Mouse (Mus musculus) midbrain, embryonic 12.5 days (tissue): Measurements from ENCODE around the gene Xpo1. TPM values are rescaled to one million over a fixed set of nuclear protein-coding genes. Genes with fewer than 3 reads are reported as not detected.
"Not testable (repeated sequence)": the region's sequence is repeated elsewhere in the genome, so short reads cannot be mapped to it uniquely, and the experiment has no call there.

Experiments
- ATAC-seq: fragments of 200-750 bp; cut with Nextera tagmentation; 2 replicates; pipeline ENCODE4 v1.8.0; 2017; ENCODE audit warnings: low read depth, moderate TSS enrichment, moderate library complexity; ENCODE audit not compliant: low FRiP score
- H3K27ac ChIP-seq: fragments of 300-500 bp; sonication (generic); replicated peaks from 2 replicates; pipeline ENCODE4 v1.5.1; 2016; ENCODE audit warnings: mild to moderate bottlenecking
- H3K27me3 ChIP-seq: fragments of 300-500 bp; sonication (generic); 2 replicates; pipeline ENCODE4 v1.6.1; 2016; ENCODE audit warnings: mild to moderate bottlenecking
- H3K36me3 ChIP-seq: fragments of 300-500 bp; sonication (generic); 2 replicates; pipeline ENCODE4 v1.6.1; 2016
- H3K4me1 ChIP-seq: fragments of 300-500 bp; sonication (generic); 2 replicates; pipeline ENCODE4 v1.6.1; 2016
- H3K4me2 ChIP-seq: fragments of 300-500 bp; sonication (generic); replicated peaks from 2 replicates; pipeline ENCODE4 v1.6.1; 2016; ENCODE audit warnings: mild to moderate bottlenecking, moderate library complexity
- H3K4me3 ChIP-seq: fragments of 300-500 bp; sonication (generic); 2 replicates; pipeline ENCODE4 v1.5.1; 2016; ENCODE audit warnings: mild to moderate bottlenecking
- H3K9ac ChIP-seq: fragments of 300-500 bp; sonication (generic); replicated peaks from 2 replicates; pipeline ENCODE4 v1.6.1; 2016; ENCODE audit warnings: mild to moderate bottlenecking, moderate library complexity
- H3K9me3 ChIP-seq: fragments of 300-500 bp; sonication (generic); 2 replicates; pipeline ENCODE4 v1.6.1; 2016; ENCODE audit warnings: mild to moderate bottlenecking
- WGBS: fragments of 180-500 bp; shearing (Covaris S2); methylation state at CpG from one replicate; pipeline ENCODE4 v1.1.7; 2016; 5-methylcytosine and 5-hydroxymethylcytosine counted together
- polyA plus RNA-seq: library from polyadenylated mRNA; unstranded; fragments of >200 nt; fragmentation: Nextera tagmentation; extraction: Ambion mirVana; gene quantifications from 2 replicates; pipeline ENCODE4 v1.2.1, GENCODE M21; 2016

Gene Xpo1
- polyA plus RNA-seq, 1 experiment from 2014 or later = 155 TPM

DNA sequence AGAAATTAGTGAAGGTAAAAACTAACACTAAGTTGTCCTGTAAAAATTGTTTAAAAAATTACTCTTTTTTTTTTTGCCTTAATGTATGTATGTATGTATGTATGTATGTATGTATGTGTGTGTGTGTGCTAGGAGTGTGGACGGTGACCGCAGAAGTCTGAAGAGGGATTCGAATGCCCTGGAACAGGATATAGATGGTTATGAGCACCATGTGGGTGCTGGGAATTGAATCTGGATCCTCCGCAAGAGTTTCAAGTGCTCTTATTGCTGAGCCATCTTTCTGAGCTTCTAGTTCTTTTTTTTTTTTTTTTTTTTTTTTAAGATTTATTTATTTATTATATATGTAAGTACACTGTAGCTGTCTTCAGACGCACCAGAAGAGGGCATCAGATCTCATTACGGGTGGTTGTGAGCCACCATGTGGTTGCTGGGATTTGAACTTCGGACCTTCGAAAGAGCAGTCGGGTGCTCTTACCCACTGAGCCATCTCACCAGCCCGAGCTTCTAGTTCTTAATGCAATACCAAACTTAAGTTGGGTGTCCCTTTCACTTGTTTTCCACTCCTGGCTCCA, 49.3 kb downstream of the Xpo1 start:
- Histone ChIP-seq H3K4me2 (peak overlapping the region; percentile 74), H3K4me1 (peaks cover 12% of the 10 kb centered on the region), H3K4me3 (peak overlapping the region; percentile 65), H3K9ac (peak overlapping the region; percentile 82; the same call in 1 of the 2 replicates), H3K27ac (peak overlapping the region; percentile 100)
- WGBS = 34% methylated on average over 10 of the region's 10 CpGs
- not testable (repeated sequence) for ATAC-seq, H3K27me3 ChIP-seq, H3K36me3 ChIP-seq, H3K9me3 ChIP-seq

DNA sequence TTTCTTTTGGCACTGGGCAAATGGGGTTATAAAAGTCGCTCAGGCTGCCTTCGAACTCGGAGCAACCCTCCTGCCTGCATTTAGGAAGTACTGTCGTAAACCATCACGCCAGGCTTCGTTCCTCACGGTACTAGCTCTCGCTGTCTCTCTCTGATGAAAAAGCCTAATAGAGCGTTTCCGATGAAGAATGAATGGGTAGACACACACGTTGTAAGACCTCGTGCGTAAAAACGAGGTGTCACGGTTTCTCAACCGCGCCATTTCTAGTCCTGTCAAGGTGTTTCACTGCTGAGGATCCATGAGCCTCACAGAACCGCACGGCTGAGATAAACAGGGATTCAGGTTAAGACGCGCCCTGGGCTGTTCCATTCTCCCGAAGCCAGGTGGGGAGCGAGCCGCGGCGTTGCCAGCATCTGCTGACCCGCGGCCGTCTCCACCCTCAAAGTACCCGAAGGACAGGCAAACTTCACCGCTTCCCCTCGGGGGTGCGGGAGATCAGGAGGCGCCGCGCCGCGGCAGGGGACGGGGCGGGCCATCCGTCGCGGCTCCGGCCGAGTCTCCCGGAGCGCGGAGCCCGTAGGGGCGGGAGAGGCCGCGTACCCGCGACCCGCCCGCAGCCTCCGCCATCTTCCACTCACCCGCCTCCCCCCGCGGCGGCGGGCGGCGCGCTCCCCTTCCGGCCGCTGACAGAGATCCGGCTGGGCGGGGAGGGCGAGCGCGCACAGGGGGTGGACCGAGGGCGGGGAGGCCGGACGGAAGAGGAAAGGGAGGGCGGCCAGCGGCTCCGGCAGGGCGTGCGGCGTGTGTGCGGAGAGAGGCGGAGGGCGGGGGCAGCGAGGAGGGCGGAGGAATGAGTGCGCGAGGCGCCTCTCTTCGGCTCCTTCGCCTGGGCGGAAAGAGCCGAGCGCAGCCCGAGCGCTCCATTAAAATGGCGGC, 50.1 kb downstream of the Xpo1 start:
- peak; percentile 96 for ATAC-seq
- H3K4me1 ChIP-seq = peaks cover 12% of the 10 kb centered on the region
- H3K27me3 ChIP-seq = no peaks in the 10 kb centered on the region
- 1% methylated on average over 64 of the region's 98 CpGs for WGBS
- no peaks in the 10 kb centered on the region for H3K36me3 ChIP-seq
- peak overlapping the region; percentile 74 for H3K4me2 ChIP-seq
- peak overlapping the region; percentile 100 for H3K27ac ChIP-seq
- H3K4me3 ChIP-seq = peak overlapping the region; percentile 65
- H3K9ac ChIP-seq = peak overlapping the region; percentile 82
- H3K9me3 ChIP-seq = no peaks in the 10 kb centered on the region

DNA sequence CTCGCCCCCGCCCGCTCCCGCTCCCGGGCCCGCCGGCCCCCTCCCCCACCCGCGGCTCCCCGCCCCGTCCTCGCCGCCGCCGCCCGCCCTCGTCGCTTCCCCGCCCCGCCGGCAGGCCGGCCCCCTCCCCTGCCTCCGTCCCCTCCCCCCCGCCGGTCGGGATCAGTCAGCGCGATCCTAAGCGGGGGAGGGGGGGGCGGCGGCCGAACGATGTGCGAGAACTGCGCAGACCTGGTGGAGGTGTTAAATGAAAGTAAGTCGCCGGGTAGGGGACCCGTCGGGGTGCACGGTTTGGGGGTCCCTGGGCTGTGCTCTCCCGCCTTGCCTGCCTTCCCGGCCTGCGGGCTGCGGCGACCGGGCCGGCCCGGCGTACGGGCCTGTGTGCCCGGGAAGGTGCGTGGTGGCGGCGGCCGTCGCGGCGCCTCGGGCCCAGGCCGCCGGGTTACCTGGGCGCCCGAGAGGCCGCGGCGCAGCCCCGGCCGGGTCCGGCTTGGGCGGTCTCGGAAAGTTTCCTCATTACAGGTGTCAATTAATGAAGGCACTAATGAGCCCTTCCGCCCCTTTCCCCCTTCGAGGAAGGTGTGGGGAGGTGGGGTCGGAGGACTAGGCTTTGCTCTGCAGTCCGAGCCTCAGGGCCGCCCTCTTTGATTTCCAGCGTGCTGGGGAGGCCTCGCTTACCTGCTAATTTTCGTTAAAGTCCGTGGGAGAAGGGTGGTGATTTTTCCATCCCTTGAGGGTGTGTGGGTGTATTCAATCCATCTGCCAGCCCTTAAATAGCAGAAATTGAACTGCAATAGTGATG, 51.1 kb downstream of the Xpo1 start, which contains the start of gene Usp34:
Usp34 (plus strand) TSS at position 132 of the 802 bp plus-strand sequence.
- Histone ChIP-seq H3K27ac (peak within 1 kb of the TSS; percentile 100), H3K4me2 (peak within 1 kb of the TSS; percentile 74), H3K9me3 (no peaks in the 10 kb centered on the region), H3K27me3 (no peaks in the 10 kb centered on the region), H3K4me1 (peaks cover 12% of the 10 kb centered on the region), H3K36me3 (no peaks in the 10 kb centered on the region), H3K4me3 (peak within 1 kb of the TSS; percentile 65), H3K9ac (peak within 1 kb of the TSS; percentile 82)
- 1% methylated on average over 47 of the region's 80 CpGs for WGBS
- ATAC-seq = peak; percentile 66

DNA sequence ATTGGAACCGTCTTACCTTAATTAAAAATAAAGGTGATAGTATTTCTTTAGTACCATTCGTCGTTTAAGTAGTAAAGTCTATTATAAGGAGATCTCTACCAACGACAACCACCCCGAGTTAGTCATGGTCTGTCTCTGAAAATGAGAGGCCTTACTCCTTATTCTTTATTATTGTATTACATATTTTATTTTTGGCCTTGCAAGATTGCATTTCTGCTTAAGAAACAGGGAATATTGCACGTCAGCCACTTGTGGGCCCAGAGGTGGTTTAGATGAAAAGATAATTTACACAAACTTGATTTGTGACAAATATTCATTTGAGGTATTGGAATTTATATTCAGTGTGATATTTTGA, 51.7 kb downstream of the Xpo1 start:
- H3K4me2 ChIP-seq = peak overlapping the region; percentile 74
- H3K36me3 ChIP-seq = peaks cover 4% of the 10 kb centered on the region
- no peak for ATAC-seq
- WGBS = 6% methylated on average over 6 of the region's 6 CpGs
- peak overlapping the region; percentile 100 for H3K27ac ChIP-seq
- peak overlapping the region; percentile 65 for H3K4me3 ChIP-seq
- H3K4me1 ChIP-seq = peaks cover 12% of the 10 kb centered on the region
- H3K9ac ChIP-seq = peak overlapping the region; percentile 82
- no peaks in the 10 kb centered on the region for H3K27me3 ChIP-seq
- no peaks in the 10 kb centered on the region for H3K9me3 ChIP-seq

DNA sequence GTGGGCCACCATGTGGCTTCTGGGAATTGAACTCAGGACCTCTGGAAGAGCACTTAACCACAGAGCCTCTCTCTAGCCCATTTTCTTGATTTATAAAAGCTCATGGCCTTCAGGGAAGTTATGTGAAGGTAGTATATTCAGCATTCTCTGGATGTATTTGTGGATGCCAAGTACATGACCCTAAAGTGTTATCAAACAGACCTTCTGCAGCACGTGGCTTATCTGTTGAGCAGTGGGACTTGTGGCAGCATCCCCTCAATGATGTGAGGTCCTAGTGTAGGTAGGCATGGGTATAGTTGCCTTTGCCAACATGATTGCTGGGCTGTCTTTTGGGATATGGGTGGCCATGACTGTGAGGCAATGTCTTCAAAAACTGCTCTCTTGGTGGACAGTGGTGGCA, 57.7 kb downstream of the Xpo1 start:
- peaks cover 5% of the 10 kb centered on the region for H3K4me1 ChIP-seq
- ATAC-seq = no peak
- no peaks in the 10 kb centered on the region for H3K9me3 ChIP-seq
- H3K27ac ChIP-seq = no peak overlapping the region
- H3K36me3 ChIP-seq = peaks cover 7% of the 10 kb centered on the region
- H3K4me2 ChIP-seq = no peak overlapping the region
- no peak overlapping the region for H3K9ac ChIP-seq
- no peaks in the 10 kb centered on the region for H3K27me3 ChIP-seq
- 97% methylated on average over 1 of the region's 1 CpGs for WGBS
- no peak overlapping the region for H3K4me3 ChIP-seq

DNA sequence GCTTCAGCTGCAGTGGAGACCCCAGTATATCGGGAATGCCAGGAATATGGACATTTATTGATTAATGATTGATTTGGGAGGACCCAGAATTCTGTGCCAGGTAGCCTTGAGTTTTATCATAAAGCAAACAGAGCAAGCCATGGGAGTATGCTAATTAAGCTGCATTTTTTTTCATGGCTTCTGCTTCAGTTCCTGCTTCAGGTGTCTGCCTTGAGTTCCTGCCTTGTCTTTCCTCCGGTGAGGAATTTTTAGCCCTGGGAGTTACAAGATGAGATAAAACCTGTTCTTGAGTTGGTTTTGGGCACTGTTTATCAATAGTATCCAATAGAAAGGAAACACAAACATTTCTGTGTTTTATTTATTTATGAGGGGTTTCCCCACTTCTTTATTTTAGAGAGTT, 73.6 kb downstream of the Xpo1 start:
- no peak for ATAC-seq
- H3K4me3 ChIP-seq = no peak overlapping the region
- WGBS = 93% methylated on average over 2 of the region's 2 CpGs

DNA sequence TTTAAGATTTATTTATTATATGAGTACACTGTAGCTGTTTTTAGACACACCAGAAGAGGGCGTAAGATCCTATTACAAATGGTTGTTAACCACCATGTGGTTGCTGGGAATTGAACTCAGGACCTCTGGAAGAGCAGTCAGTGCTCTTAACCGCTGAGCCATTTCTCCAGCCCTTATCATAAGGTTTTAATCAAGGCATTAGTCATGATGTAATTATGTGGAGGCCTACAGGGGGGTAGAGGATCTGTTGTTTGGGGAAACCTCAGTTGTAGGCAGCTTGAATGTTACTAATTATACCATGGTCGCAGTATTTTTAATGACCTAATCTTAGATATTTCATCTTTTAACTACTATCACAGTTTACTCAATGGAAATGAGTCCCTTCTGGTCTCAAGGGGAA, 76.3 kb downstream of the Xpo1 start:
- Histone ChIP-seq H3K9ac (no peak overlapping the region), H3K4me2 (no peak overlapping the region), H3K4me3 (no peak overlapping the region), H3K27me3 (no peaks in the 10 kb centered on the region), H3K36me3 (0 out of 2 replicates have a peak, but pooled peaks cover 2% of the 10 kb centered on the region), H3K4me1 (no peaks in the 10 kb centered on the region), H3K27ac (no peak overlapping the region), H3K9me3 (no peaks in the 10 kb centered on the region)
- 91% methylated on average over 3 of the region's 3 CpGs for WGBS
- no peak for ATAC-seq

More for the DNA sequence above, 73.6 kb downstream of the Xpo1 start:
- H3K4me1 ChIP-seq = no peaks in the 10 kb centered on the region
- no peak overlapping the region for H3K9ac ChIP-seq
- no peak overlapping the region for H3K27ac ChIP-seq
- no peak overlapping the region for H3K4me2 ChIP-seq
- H3K9me3 ChIP-seq = no peaks in the 10 kb centered on the region
- H3K36me3 ChIP-seq = 0 out of 2 replicates have a peak, but pooled peaks cover 2% of the 10 kb centered on the region
- no peaks in the 10 kb centered on the region for H3K27me3 ChIP-seq

DNA sequence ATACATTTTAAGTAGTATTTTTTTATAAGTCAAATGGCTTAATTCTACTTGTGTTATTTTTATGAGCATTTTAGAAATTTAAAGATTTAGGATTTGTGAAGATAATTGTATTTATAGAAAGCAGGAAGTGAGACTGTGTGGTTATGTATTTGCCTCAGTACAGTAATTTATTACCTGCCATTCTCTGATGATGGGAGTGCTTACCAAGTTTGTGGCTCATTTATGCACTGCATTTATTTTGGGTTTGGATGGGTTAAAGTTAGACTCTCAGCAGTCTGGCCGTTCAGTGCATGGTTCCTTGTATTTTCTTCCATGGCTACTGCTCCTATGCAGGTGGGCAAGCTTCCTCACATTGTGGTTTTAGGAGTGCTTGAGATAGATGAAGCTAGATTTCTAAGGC, 79.3 kb downstream of the Xpo1 start:
- no peaks in the 10 kb centered on the region for H3K4me1 ChIP-seq
- H3K27me3 ChIP-seq = no peaks in the 10 kb centered on the region
- ATAC-seq = no peak
- no peak overlapping the region for H3K9ac ChIP-seq
- peaks cover 12% of the 10 kb centered on the region; the same call in 1 of the 2 replicates for H3K36me3 ChIP-seq
- no peak overlapping the region for H3K4me2 ChIP-seq
- H3K4me3 ChIP-seq = no peak overlapping the region
- H3K27ac ChIP-seq = no peak overlapping the region
- no peaks in the 10 kb centered on the region for H3K9me3 ChIP-seq
- 73% methylated on average over 1 of the region's 1 CpGs for WGBS

Other genes with a start within 250 kb of the Xpo1 start
- 4.6 and 4.7 TPM in 2 replicates for gene Fam161a, start 248.5 kb upstream of the Xpo1 start, polyA plus RNA-seq
- 29.5 and 36.5 TPM in 2 replicates for gene Usp34, start 50.9 kb downstream of the Xpo1 start, polyA plus RNA-seq
- gene Ahsa2, start 242.0 kb downstream of the Xpo1 start, polyA plus RNA-seq = 149 and 166 TPM in 2 replicates